Mouse (Mus musculus): Measurements from ENCODE around the gene Cd6.

DNA sequence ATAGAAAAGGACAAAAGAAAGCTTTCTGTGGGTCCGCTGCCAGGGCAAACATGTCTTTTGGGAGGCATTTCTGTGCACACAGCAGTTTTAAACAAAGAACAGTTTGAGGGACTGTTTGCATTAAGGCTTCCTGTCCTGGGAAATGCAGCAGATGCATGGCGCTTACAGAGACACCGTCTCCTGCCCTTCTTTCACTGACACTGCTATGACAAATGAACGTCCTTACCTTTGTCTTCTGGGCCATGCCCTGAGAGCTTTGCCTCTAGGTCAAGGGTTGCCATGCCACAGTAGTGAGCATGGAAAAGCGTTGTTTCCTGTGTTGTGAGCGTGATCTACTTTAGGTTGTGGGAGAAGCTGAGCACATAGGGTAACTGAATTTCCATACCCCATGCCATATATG lies 71.2 kb downstream of the Cd6 start:
- no peak for TF ChIP-seq POLR2A (IDR thresholded peaks at IDR 0.05; ENCODE audit: low read depth, low read length)
- TF ChIP-seq CTCF (IDR thresholded peaks at IDR 0.05; ENCODE audit: extremely low read depth, insufficient read depth, insufficient read length, insufficient replicate concordance) = no peak
